Mouse (Mus musculus) induced T-regulatory cell, adult 2 months (primary cell): Measurements from ENCODE around the gene Fhl3.

ENCODE experiments used
- DNase-seq: peaks from one replicate; pipeline ENCODE4 v3.0.0-alpha.2; 2012; ENCODE audit warnings: low read depth

Fhl3 gene

DNA sequence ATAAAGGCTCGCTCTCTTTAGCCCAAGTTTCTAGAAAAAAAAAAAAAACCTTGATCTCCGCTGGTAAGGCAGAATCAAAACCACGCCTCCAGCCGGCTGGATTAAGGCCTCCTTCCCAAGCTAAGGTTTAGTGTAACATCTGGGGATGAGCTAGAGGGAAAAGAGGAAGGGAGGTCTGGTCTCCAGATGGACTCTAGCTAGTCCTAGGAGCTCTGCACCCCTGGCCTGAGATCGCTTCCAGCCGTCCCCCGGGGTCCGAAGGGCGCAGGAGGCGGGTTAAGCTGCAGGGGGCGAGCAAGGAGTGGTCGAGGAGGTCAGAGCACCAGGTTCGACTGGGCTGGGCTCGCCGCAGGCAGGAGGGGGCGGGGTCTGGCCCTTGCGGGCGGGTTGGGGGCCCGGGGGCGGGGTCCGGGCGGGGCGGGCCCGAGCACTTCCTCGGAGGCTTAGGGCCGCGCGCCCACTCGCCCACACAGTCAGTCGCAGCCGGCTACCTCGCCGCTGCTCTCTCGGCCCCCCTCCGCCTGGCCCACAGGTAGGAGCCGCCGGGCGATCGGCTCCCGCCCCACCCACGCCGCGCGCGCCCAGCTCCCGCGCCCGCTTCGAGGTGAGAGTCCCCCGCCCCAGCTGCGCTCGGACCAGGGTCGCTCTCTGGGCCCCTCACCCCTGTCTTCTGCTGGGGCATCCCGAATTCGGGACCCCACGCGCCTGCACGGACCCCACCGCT, at the start of gene Fhl3:
Fhl3 (plus strand) TSS at position 454 of the 724 bp plus-strand sequence.
- DNase-seq: peak; percentile 82

DNA sequence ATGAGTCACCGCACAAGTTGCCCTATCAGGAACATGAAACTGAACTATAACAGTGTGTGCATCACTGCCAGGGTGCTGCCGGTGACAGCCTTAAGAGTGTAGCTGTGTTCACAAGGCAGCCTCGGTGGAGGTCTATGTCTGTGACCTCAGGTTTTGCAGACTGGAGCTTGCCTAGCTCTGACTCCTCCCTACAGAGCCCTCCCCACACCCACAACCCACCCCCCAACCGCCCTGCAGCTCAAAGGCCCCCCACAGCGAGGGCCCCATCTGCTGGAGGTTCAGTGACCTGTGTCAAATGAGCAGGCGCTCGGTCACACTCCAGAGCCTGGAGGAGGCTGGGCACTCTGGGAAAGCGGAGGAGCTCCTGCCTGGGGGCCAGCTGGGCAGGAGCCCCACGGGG, 47.6 kb upstream of the Fhl3 start:
- DNase-seq: no peak

DNA sequence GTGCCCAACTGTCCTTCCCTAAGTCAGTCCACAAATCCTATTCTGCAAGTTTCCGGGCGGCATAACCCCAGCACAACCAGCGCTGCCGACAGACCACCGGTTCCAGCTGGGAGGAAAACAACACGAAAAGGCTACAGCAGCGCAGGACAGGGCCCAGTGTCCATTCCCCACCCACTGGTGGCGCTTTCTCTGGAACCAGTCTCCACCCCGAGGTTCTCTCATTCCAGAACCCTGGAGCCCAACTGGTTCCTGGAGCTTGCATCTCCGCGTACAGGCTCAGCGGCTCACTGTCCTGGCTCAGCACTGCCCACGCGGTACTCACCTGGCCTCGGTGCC, 44.0 kb upstream of the Fhl3 start, which contains the start of gene Pou3f1:
Pou3f1 (plus strand) TSS at position 290 of the 336 bp plus-strand sequence.
- no peak for DNase-seq

DNA sequence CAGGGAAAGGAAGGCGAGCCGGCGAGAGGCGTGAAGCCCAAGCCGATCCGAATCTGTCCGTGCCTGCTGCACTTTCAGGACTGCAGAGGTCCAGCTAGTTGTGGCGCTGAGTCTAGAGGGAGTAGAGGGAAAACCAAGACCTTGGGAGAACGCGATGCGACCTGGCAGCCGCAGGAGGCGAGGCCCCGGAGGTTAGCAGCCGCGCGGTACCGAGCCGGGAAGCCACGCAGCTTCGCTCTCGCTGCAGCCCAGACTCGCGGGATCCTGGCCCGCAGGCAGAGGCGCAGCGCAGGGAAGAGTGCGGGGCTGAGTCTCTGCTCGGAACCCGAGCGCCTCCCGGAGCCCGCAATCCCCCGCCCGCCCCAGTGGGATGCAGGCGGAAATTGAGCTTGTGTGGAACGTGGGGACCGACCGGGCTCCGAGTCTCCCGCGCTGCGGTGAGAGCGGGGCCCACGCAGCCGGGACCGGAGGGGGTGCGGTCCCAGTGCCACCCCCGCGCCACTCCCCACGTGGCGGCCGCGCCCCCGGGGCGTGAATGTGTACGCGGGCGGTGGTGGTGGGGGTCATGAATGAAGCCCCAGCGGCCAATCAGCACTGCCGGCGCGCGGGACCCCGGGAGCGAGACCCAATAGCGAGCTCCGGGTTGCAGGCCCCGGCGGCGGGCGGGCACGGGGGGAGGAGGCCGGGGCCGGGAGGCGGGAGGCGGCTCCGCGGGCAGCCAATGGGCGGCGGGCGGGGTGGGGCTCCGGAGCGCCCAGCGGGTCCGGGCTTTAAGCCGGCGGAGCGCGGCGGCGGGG, 43.4 kb upstream of the Fhl3 start:
- peak; percentile 72 for DNase-seq

DNA sequence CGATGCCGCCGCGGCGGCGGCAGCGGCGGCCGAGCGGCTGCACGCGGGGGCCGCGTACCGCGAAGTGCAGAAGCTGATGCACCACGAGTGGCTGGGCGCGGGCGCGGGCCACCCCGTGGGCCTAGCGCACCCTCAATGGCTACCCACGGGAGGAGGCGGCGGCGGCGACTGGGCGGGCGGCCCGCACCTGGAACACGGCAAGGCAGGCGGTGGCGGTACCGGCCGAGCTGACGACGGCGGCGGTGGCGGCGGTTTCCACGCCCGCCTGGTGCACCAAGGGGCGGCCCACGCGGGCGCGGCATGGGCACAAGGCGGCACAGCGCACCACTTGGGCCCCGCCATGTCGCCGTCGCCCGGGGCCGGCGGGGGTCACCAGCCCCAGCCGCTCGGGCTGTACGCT, 42.7 kb upstream of the Fhl3 start:
- peak; percentile 29 for DNase-seq

DNA sequence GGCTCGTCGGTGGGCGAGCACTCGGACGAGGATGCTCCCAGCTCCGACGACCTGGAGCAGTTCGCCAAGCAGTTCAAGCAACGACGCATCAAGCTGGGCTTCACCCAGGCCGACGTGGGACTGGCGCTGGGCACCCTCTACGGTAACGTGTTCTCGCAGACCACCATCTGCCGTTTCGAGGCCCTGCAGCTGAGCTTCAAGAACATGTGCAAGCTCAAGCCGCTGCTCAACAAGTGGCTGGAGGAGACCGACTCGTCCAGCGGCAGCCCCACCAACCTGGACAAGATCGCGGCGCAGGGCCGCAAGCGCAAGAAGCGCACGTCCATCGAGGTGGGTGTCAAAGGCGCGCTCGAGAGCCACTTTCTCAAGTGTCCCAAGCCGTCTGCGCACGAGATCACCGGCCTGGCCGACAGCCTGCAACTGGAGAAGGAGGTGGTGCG, 42.1 kb upstream of the Fhl3 start:
- DNase-seq: peak; percentile 32

DNA sequence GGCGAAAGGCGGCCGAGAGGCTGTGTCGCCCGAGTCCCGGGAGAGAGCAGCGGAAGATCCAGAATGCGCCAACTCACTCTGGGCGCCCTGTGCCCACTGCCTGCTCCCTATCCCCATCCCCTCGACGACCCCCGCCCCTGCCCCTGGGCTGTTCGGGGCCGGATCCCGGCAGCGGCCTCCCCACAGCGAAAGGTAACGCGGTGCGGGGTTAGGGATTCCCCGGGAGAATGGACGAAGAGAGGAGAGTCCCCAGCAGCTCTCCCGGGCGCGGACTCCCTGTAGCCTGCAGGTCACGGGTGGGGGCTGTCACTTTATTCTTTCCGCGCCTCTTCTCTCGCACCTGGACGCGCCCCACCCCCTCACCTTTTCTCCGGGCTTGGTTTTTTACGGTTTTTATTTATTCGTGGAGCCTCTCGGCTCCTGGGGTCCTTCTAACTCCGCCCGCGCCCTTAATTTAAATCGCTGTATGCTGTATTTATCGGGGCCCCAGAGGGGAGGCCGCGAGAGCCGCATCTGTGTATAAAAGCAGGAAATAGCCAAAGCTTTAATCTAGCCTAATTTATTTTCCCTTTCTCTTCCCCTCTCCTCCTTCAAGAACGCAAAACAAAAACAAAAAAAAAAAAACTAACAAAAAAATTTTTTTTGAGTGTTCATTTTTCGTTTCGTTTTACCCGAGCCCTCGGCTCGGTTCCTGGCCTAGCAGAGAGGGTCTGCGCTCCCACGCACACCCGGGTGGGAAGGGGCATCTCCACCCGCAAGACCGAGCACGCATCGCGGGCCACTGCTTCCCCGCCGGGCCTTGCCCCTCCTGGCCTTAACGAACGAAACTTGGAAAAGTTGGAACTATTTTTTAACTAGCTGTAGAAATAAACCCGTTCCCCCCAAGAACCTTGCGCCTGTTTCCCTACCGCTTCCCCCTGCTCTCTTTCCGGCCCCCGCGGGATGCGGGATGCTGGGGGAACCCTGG, 41.0 kb upstream of the Fhl3 start:
- DNase-seq: peak; percentile 23

DNA sequence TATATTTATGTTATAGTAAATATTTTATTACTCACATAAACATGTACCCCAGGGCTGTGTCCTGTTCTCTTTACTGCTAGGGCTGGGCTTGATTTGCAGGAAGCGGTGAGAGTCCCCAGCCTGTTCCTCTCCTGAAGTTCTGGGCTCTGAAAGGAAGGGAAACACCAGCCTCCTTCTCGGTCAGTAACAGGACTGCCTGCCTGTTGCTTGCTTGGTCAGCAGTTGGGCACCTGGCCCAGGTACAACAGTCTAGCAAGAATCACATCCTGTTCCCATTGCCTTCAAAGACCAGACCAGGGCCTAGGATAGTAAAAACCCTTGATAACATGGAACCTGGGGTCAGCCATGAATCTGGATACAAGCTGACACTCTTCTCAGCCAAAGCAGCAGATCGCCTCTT, 39.9 kb upstream of the Fhl3 start:
- DNase-seq: no peak

DNA sequence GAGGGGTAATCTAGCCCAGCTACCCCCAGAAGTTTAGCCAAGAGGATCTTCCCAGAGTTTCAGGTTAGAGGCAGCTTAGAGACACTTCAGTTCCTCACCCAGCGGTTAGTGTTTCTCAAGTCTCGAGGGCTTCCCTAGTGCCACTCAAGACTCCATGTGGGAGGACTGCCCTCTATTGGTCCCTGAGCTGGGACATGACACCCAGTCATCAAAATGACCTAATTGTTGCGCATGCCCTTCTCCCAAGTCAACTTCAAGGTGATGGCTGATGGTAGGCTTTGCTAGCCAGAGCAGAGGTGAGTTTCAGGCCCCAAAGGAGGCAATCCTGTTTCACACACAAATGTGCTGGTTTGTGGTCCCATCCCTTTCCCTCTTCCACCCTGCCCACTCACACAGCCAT, 37.5 kb upstream of the Fhl3 start:
- DNase-seq: no peak

DNA sequence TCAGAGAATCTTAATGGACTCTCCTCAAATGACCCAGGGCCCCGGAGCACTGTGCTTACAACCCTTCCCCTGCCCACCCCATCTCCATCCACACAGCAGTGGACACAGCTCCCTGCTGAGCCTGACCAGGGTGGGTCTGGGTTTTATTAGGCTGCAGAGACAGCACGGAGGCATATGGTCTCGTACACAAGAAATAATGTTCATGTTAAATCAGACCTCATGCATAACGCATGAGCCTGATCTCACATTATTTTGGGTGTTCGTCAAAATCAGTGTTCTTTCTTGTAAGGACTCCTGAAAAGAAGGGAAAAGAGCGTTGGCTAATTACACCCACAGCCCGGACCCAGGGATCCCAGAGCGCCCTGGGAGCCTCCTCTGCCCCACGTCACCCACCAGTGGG, 36.3 kb upstream of the Fhl3 start:
- DNase-seq: no peak

DNA sequence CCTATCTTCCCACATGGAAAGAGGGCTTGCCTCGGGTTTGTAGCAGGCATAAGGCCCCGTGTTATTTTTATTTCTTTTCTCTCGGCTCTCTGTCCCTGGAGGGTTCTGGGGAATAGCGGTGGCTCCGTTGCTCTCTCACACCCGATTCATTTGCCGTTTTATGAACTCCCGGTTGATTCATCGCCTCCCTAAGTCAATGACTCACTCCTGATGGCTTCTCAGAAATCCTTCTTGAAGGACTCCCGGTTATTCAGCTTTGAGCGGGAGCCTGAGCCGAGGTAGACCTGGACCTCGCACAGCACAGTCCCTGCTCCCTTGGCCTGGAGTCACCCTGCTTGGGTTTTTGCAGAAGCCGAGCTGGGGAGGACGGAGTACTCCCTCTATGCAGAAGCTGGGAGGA, 35.9 kb upstream of the Fhl3 start:
- no peak for DNase-seq

DNA sequence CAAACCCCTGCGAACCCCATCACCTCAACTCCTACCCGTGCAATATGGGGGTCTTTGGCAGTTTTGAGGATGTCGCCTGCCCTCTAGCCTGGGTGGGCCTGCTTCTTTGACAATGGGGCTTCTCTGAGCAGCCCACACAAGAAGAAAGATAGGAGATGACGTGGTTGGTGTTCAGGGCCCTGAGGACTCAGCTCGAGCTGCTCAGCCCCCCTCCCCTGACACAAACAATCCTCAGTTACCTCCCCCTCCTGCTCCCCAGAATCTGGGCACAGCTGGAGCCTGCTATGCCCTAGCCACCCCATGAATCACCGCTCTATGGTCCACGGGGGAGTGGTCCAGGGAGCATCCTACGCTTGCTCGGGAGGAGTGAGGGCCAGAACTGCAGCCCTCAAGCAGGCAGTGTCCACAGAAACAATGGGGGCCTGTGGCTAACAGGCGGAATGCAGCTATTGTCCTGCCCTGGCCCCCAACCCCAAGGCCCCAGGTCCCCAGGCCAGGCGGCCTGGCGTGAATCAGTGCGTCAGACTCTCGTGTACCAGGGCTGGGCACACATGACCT, 32.9 kb upstream of the Fhl3 start:
- DNase-seq: no peak

DNA sequence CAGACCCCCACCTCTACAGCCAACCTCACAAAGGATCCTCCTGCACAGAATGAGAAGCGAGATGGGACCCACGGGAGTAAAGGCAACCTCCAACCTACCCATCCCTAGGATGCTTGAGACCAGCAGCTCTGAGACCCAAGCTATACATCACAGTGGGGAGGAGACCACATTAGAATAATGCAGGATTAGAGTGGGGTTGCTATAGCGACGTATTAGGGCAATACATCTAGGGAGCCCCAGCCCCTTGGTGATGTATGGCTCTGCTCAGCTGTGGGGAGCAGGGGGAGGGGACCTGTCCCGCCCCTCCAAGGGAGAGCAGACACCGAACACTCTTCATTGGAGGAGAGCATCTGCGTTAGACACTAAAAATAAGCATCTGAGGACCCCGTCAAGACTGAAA, 32.4 kb upstream of the Fhl3 start:
- no peak for DNase-seq

DNA sequence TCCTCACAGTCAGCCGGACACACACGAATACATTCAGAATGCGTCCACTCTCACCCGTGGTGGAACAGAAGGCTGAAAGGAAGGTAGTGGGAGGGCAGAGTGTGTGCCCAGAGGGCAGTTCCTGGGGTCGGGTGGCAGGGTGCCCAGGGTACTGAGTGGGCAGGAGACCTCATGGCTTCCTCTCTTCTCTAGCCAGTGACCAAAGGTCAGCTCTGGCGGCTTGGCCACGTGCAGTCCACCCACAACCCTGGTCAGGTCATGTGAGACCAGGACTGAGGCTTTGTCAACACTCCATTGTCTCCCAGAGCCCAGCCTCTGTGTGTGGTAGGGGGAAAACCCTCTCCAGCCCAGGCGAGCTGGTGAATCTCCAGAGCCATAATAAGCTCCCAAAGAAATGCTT, 30.3 kb upstream of the Fhl3 start:
- no peak for DNase-seq

DNA sequence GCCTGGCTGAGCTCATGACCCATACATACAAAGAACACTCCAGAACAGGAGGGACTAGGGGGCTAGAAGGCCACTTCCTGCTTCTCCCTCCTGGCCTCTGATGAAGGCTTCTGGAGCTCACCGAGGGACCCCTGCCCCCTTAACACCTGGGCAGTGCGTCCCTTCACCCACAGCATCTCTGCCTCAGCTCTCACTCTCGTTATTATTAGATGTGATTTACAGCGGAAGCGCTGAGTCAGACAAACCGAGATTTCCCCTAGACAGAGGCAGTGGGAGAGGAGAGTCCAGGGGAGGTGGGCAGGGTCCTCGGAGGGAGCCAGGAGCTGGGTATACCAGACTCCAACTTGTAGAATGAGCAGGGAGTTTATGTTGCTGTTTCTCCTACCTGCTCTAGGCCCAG, 28.9 kb upstream of the Fhl3 start:
- peak; percentile 28 for DNase-seq

DNA sequence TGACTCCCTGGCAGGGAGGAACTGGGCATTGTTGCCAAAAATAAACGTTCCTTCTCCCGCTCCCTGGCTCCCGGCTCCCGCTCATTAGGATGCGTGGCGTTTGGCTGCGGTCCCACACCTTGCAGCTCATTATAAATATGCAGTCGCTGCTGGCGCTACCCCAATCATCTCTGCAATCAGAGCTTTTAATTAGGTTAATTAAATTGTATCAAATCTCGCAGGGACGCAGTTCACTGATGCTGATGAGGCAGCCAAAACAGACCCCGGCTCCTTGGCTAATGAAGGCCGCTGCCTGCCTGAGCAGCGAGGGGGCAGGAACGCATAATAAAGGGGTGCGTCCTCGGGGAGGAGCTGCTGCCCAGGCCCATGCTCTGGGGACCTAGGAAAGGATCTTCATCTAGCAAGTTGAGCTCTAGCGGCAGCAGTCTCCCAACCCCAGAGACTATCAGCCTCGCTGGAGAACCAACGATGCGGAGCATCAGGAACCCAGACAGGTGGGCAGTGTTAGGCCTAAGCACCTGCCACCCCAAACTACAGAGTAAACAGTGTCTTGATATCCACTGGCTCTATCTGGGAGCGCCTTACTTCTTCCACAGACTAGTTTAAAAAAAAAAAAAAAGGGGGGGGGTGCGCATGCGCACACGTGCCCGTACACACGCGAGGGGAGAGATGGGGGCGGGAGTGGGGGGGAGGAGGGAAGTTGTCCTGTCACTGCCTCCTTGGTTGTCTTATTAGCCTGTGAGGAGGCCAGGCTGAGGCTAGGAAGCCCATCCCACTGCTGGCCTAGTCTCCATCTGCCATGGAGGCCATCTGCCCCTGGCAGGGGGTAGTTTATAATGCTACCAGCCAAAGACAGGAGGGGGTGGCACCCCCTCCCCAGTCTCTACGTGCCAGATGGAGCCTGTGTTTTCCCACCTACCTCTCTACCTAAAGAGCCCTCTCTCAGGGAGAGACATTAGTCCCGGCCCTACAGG, 27.9 kb upstream of the Fhl3 start:
- DNase-seq: peak; percentile 33

DNA sequence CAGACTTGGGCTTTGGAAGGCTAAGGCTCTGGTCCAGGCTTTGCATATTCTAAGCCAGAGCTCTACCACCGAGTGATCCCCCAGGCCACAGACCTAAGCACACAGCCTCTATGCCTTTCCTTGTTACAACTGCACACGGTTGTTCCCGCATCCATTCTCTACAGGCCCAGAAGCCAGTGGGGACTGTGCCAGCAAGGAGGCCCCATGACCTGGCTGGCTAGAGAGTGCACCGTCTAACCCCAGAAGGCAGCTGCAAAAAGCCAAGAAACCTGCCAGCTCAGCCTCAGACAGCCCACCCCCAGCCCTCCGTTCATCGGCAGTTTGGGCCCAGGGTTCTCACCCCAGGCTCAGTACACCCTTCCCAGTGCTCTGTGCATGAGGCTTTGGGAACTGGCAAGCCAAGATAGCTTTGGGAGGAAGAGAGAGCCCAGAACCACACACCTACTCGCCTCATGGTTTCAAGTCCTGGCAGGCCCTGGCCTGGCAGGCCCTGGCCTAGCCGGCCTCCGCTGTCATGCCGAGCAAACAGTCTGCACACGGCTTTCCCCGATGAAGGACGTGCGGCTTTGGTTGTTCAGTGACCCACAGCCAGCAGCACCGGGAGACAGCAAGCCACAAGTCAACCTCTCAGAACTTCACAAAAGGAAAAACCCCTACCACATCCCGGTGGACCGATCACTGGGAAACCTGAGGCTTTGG, 26.0 kb upstream of the Fhl3 start:
- no peak for DNase-seq

DNA sequence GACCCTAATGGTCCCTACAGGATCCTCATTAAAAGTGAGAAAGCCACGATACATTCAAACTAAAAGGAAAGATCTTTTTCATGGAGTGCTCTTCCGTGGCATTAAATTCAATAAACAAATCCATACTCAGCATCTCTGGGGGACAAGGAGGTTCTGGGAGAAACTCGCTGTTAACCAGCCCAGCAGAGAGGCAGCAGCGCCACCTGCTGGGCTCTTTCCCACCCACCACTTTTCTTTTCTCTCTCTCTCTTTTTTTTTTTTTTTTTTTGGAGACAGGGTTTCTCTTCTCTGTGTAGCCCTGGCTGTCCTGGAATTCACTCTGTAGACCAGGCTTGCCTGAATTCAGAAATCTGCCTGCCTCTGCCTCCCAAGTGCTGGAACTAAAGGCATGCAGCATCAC, 25.5 kb upstream of the Fhl3 start:
- peak; percentile 76 for DNase-seq

DNA sequence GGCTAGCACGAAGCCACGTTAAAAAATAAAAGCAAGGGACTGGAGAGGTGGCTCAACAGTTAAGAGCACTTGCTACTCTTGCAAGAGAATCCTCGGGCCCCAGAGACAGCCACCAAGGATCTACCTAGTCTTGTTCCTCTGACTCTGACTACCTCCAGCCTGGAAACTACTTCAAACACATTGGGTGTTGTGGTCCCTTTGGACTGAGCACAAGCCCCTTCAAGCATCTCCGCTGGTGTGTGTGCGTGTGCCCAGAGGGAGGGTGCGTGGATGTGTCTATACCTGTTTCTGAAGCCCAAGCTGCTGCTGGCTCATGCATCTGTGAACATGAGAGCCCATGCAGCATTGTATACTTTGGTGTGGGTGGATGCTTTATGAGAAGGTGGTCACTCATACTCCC, 24.5 kb upstream of the Fhl3 start:
- no peak for DNase-seq

DNA sequence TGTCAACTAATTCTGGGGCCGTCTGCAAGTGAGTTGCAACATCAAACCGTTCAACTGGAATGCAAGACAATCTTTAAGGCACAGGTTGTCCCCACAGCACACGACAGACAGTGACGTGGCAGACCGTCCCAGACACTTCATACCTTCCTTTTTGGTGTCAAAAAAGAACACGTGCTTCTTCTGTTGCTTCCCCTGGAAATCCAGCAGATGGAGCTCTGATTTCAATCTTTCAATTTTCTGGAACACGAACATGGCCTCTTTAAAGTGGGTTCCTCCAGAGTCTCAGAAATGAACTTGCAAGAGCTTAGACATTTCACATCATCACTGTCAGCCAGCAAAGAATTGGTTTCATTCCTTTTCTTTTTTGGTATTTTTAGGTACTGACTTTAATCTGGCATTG, 18.2 kb upstream of the Fhl3 start:
- peak; percentile 54 for DNase-seq
